Mouse (Mus musculus): ENCODE data around the gene Gdf15. TPM values are rescaled to one million over a fixed set of nuclear protein-coding genes. Genes with fewer than 3 reads are reported as not detected.
A peak's percentile ranks its signal among the peaks of the same experiment; 100 is the strongest.
"Not testable (repeated sequence)": the region's sequence is repeated elsewhere in the genome, so short reads cannot be mapped to it uniquely, and the experiment has no call there.

Gdf15 gene
- polyA plus RNA-seq, 1 experiment from 2014 or later = 1.6 TPM

DNA sequence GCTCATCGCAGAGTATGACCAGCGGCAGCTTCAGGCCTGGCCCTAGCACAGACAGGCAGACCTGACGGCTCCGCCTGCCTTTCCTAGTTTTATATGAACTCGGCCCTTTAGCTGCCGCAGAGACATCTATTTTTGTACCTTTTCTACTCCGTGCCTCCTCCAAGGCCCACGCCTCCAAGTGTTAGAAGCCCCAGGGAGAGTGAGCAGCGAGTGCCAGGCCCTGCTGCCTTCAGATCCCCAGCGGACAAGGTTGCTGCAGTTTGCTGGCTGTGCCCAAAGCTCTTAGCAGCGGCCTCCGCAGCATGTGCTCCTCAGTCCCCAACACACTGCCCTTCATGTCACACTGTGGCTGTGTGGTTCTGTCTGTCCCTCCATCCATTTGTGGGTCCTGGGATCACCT is 40.7 kb downstream of the Gdf15 start:
- no peaks in the 10 kb centered on the region for H3K9me3 ChIP-seq (replicated peaks; ENCODE audit: control insufficient read depth, low read length)
- WGBS = 63% methylated on average over 12 of the region's 12 CpGs
- no peak overlapping the region for H3K4me2 ChIP-seq (ENCODE audit: low read depth, low read length)
- H3K36me3 ChIP-seq (ENCODE audit: control insufficient read depth, insufficient read depth) = peaks cover 21% of the 10 kb centered on the region
- H3K4me3 ChIP-seq (ENCODE audit: low read length) = no peak overlapping the region
- H3K4me1 ChIP-seq (ENCODE audit: control insufficient read depth, insufficient read depth, low read length) = peaks cover 20% of the 10 kb centered on the region
- no peak overlapping the region for H3K9ac ChIP-seq (ENCODE audit: low read length)
- no peaks in the 10 kb centered on the region for H3K27me3 ChIP-seq (ENCODE audit: control insufficient read depth, insufficient read depth, low read length)
- no peak for ATAC-seq (replicated peaks; ENCODE audit: extremely low read depth, insufficient read depth, low FRiP score)
- H3K27ac ChIP-seq (ENCODE audit: low read length) = peak overlapping the region; percentile 9; the same call in 1 of the 2 replicates

DNA sequence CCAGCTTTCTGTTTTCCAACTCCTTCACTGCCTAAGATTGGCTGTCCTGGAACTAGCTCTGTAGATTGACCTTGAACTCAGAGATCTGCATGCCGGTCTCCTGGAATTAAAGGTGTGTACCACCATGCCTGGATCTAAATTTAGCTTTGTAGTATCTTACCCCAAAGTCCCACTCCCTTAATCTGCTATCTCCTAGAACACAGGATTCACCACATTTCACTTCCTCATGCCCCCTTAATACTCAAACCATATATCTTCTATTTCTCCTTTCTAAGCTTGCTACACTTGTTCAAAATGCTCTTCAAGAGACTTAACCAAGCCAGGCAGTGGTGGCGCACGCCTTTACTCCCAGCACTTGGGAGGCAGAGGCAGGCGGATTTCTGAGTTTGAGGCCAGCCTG is 44.3 kb downstream of the Gdf15 start:
- H3K9me3 ChIP-seq (replicated peaks; ENCODE audit: control insufficient read depth, low read length); H3K4me1 ChIP-seq (ENCODE audit: control insufficient read depth, insufficient read depth, low read length); H3K9ac ChIP-seq (ENCODE audit: low read length); H3K27ac ChIP-seq (ENCODE audit: low read length); ATAC-seq (replicated peaks; ENCODE audit: extremely low read depth, insufficient read depth, low FRiP score); H3K4me2 ChIP-seq (ENCODE audit: low read depth, low read length); H3K27me3 ChIP-seq (ENCODE audit: control insufficient read depth, insufficient read depth, low read length); H3K4me3 ChIP-seq (ENCODE audit: low read length): not testable (repeated sequence)
- WGBS = 81% methylated on average over 4 of the region's 4 CpGs
- peaks cover 27% of the 10 kb centered on the region for H3K36me3 ChIP-seq (ENCODE audit: control insufficient read depth, insufficient read depth)

DNA sequence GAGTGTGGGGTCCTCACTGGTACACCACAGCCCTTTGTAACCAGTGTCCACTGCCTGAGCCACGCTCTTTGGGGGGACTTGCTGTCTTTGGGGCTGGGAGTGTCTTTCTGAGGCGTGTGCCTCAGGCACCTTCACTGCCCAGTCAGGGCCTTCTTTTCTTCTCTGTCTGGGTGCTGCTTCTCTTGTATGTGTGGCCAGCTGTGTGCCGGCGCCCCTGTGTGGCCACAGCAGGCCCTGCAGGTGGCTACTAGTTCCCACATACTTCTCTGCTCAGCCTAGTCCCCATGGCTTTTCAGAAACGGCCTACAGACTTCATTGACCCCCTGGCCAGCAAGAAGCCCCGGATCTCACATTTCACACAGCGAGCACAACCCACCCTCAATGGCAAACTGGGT is 47.0 kb downstream of the Gdf15 start:
- Histone ChIP-seq H3K36me3 (ENCODE audit: control insufficient read depth, insufficient read depth) (peaks cover 27% of the 10 kb centered on the region), H3K4me1 (ENCODE audit: control insufficient read depth, insufficient read depth, low read length) (peaks cover 3% of the 10 kb centered on the region; the same call in 1 of the 2 replicates), H3K9ac (ENCODE audit: low read length) (no peak overlapping the region), H3K4me3 (ENCODE audit: low read length) (no peak overlapping the region), H3K27me3 (ENCODE audit: control insufficient read depth, insufficient read depth, low read length) (no peaks in the 10 kb centered on the region), H3K27ac (ENCODE audit: low read length) (no peak overlapping the region), H3K4me2 (ENCODE audit: low read depth, low read length) (no peak overlapping the region), H3K9me3 (replicated peaks; ENCODE audit: control insufficient read depth, low read length) (no peaks in the 10 kb centered on the region)
- ATAC-seq (replicated peaks; ENCODE audit: extremely low read depth, insufficient read depth, low FRiP score) = peak; percentile 65
- 40% methylated on average over 7 of the region's 7 CpGs for WGBS

DNA sequence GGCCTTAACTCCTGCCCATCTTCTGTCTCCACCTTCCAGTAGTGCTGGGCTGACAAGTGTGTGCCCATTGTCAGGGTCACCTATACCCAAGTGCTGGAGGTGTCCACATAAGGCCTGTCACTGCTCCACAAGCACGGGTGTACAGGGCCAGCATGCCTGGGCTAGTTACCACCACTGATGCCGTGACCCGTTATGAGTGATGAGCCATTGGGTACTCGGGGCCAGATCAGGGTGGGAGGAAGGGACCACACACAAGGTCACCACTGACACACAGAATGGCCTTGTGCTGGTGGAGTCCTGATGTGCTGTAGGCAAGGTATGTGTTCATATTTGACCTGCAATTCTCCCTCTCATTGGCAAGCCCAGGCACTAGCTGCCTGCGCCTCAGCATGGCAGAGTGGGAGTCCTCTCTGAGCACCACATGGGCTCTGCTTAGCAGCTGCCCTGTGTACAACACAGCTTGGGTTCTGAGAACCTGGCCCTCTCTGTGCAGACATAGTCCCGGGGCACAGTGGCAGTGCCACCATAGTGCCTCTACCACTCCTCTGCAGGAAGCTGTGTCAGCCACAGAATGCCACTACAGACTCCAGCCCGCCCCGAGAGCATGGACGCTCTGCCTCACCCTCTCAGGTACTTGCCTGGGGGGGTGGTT is 47.5 kb downstream of the Gdf15 start:
- no peak overlapping the region for H3K4me3 ChIP-seq (ENCODE audit: low read length)
- H3K27ac ChIP-seq (ENCODE audit: low read length) = no peak overlapping the region
- H3K36me3 ChIP-seq (ENCODE audit: control insufficient read depth, insufficient read depth) = peaks cover 28% of the 10 kb centered on the region
- WGBS = 87% methylated on average over 9 of the region's 9 CpGs
- no peaks in the 10 kb centered on the region for H3K27me3 ChIP-seq (ENCODE audit: control insufficient read depth, insufficient read depth, low read length)
- no peaks in the 10 kb centered on the region for H3K9me3 ChIP-seq (replicated peaks; ENCODE audit: control insufficient read depth, low read length)
- ATAC-seq (replicated peaks; ENCODE audit: extremely low read depth, insufficient read depth, low FRiP score) = no peak
- no peak overlapping the region for H3K4me2 ChIP-seq (ENCODE audit: low read depth, low read length)
- no peak overlapping the region for H3K9ac ChIP-seq (ENCODE audit: low read length)
- H3K4me1 ChIP-seq (ENCODE audit: control insufficient read depth, insufficient read depth, low read length) = peaks cover 3% of the 10 kb centered on the region; the same call in 1 of the 2 replicates

DNA sequence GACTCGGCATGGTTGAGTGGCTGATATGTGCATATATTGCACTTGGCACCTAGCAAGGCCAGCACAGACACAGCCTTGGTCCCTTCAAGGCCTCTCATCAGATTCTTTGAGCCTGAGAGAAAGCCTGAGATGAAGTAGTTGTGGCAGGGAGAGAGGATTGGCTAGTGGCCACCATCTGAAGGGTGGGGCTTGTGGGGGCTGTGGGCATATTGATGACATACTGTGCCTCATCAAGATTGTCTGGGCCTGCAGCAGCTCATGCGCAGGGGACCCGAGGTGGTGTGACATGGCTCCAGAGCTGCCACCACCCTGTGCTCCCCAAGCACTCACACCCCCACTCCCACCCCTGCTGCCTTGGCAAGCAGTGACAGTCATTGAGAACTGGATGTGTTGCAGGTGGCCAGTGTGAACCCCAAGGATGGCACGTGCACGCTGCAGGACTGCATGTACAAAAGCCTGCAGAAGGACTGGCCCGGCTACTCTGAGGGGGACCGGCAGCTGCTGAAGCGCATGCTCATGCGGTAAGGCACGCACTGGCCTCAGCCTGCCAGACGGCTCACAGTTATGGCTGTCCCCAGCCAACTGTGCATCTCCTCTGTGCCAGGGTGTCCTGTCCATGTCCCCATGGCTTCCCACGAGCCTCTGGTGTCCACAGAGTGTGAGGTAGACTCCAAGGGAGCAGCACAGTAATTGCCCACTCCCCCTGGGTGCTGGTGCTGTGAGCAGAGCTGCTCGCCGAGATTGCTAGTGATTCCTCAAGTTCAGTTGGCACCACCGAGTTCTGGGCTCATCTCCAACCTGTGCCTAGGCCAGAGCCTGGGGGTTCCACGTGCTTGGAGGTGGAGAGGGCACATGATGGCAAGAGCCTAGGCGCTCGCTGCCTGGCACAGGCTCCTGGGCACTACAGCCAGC is 48.5 kb downstream of the Gdf15 start:
- WGBS = 87% methylated on average over 18 of the region's 18 CpGs
- ATAC-seq (replicated peaks; ENCODE audit: extremely low read depth, insufficient read depth, low FRiP score) = no peak

More for the DNA sequence above, 48.5 kb downstream of the Gdf15 start:
- Histone ChIP-seq H3K27me3 (ENCODE audit: control insufficient read depth, insufficient read depth, low read length) (no peaks in the 10 kb centered on the region), H3K4me1 (ENCODE audit: control insufficient read depth, insufficient read depth, low read length) (peaks cover 3% of the 10 kb centered on the region; the same call in 1 of the 2 replicates), H3K9ac (ENCODE audit: low read length) (no peak overlapping the region), H3K4me3 (ENCODE audit: low read length) (no peak overlapping the region), H3K36me3 (ENCODE audit: control insufficient read depth, insufficient read depth) (peaks cover 30% of the 10 kb centered on the region), H3K9me3 (replicated peaks; ENCODE audit: control insufficient read depth, low read length) (no peaks in the 10 kb centered on the region), H3K27ac (ENCODE audit: low read length) (no peak overlapping the region), H3K4me2 (ENCODE audit: low read depth, low read length) (no peak overlapping the region)

Other genes with a start within 250 kb of the Gdf15 start
- gene Crtc1, start 192.9 kb downstream of the Gdf15 start, polyA plus RNA-seq (2015; fragmentation: Nextera tagmentation; extraction: Ambion mirVana) = 10.2 and 10.7 TPM in 2 replicates
- 9.9 and 12.4 TPM in 2 replicates for gene Klhl26, start 155.5 kb downstream of the Gdf15 start, polyA plus RNA-seq (2015; fragmentation: Nextera tagmentation; extraction: Ambion mirVana)
- gene Tmem59l, start 145.1 kb downstream of the Gdf15 start, polyA plus RNA-seq (2015; fragmentation: Nextera tagmentation; extraction: Ambion mirVana) = 0.13 and 0.41 TPM in 2 replicates
- 3.2 and 17.8 TPM in 2 replicates for gene Crlf1, start 139.3 kb downstream of the Gdf15 start, polyA plus RNA-seq (2015; fragmentation: Nextera tagmentation; extraction: Ambion mirVana)
- 122 and 129 TPM in 2 replicates for gene Rex1bd, start 125.7 kb downstream of the Gdf15 start, polyA plus RNA-seq (2015; fragmentation: Nextera tagmentation; extraction: Ambion mirVana)
- gene Uba52, start 121.7 kb downstream of the Gdf15 start, polyA plus RNA-seq (2015; fragmentation: Nextera tagmentation; extraction: Ambion mirVana) = 691 and 770 TPM in 2 replicates
- 273 and 275 TPM in 2 replicates for gene Fkbp8, start 104.7 kb downstream of the Gdf15 start, polyA plus RNA-seq (2015; fragmentation: Nextera tagmentation; extraction: Ambion mirVana)
- 74.4 and 77.6 TPM in 2 replicates for gene Kxd1, start 104.5 kb downstream of the Gdf15 start, polyA plus RNA-seq (2015; fragmentation: Nextera tagmentation; extraction: Ambion mirVana)
- gene Ell, start 93.0 kb downstream of the Gdf15 start, polyA plus RNA-seq (2015; fragmentation: Nextera tagmentation; extraction: Ambion mirVana) = 14.0 and 15.4 TPM in 2 replicates
- gene Isyna1, start 38.1 kb downstream of the Gdf15 start, polyA plus RNA-seq (2015; fragmentation: Nextera tagmentation; extraction: Ambion mirVana) = 111 and 117 TPM in 2 replicates
- gene Ssbp4, start 23.6 kb downstream of the Gdf15 start, polyA plus RNA-seq (2015; fragmentation: Nextera tagmentation; extraction: Ambion mirVana) = 68.4 and 69.5 TPM in 2 replicates
- gene Lrrc25, start 16.3 kb downstream of the Gdf15 start, polyA plus RNA-seq (2015; fragmentation: Nextera tagmentation; extraction: Ambion mirVana) = 1.8 and 2.3 TPM in 2 replicates
- gene Pgpep1, start 27.9 kb upstream of the Gdf15 start, polyA plus RNA-seq (2015; fragmentation: Nextera tagmentation; extraction: Ambion mirVana) = 35.5 and 36.7 TPM in 2 replicates
- gene Lsm4, start 40.8 kb upstream of the Gdf15 start, polyA plus RNA-seq (2015; fragmentation: Nextera tagmentation; extraction: Ambion mirVana) = 252 and 258 TPM in 2 replicates
- gene Jund, start 66.5 kb upstream of the Gdf15 start, polyA plus RNA-seq (2015; fragmentation: Nextera tagmentation; extraction: Ambion mirVana) = 58.7 and 59.3 TPM in 2 replicates
- gene Iqcn, start 71.0 kb upstream of the Gdf15 start, polyA plus RNA-seq (2015; fragmentation: Nextera tagmentation; extraction: Ambion mirVana) = 0.05 TPM in 1 of 2 replicates, not detected in the other
- not detected in 2 replicates for gene Gm3336, start 86.1 kb upstream of the Gdf15 start, polyA plus RNA-seq (2015; fragmentation: Nextera tagmentation; extraction: Ambion mirVana)
- 0.38 and 0.55 TPM in 2 replicates for gene Pde4c, start 91.3 kb upstream of the Gdf15 start, polyA plus RNA-seq (2015; fragmentation: Nextera tagmentation; extraction: Ambion mirVana)
- gene Rab3a, start 122.2 kb upstream of the Gdf15 start, polyA plus RNA-seq (2015; fragmentation: Nextera tagmentation; extraction: Ambion mirVana) = 29.1 and 30.0 TPM in 2 replicates
- 44.0 and 50.5 TPM in 2 replicates for gene Mpv17l2, start 128.5 kb upstream of the Gdf15 start, polyA plus RNA-seq (2015; fragmentation: Nextera tagmentation; extraction: Ambion mirVana)
- gene Pik3r2, start 144.3 kb upstream of the Gdf15 start, polyA plus RNA-seq (2015; fragmentation: Nextera tagmentation; extraction: Ambion mirVana) = 42.1 and 43.3 TPM in 2 replicates
- gene Mast3, start 172.6 kb upstream of the Gdf15 start, polyA plus RNA-seq (2015; fragmentation: Nextera tagmentation; extraction: Ambion mirVana) = 7.3 and 9.3 TPM in 2 replicates
- 0.77 and 1.6 TPM in 2 replicates for gene Il12rb1, start 176.0 kb upstream of the Gdf15 start, polyA plus RNA-seq (2015; fragmentation: Nextera tagmentation; extraction: Ambion mirVana)
- 3.7 and 3.8 TPM in 2 replicates for gene Arrdc2, start 207.3 kb upstream of the Gdf15 start, polyA plus RNA-seq (2015; fragmentation: Nextera tagmentation; extraction: Ambion mirVana)
- gene Kcnn1, start 230.8 kb upstream of the Gdf15 start, polyA plus RNA-seq (2015; fragmentation: Nextera tagmentation; extraction: Ambion mirVana) = 4.1 and 4.2 TPM in 2 replicates
- 82.3 and 91.8 TPM in 2 replicates for gene Ccdc124, start 241.5 kb upstream of the Gdf15 start, polyA plus RNA-seq (2015; fragmentation: Nextera tagmentation; extraction: Ambion mirVana)

Measured in heart, embryonic 16.5 days (tissue).